Mouse (Mus musculus): ENCODE data around the gene Muc4.

- no peak for TF ChIP-seq CTCF (IDR thresholded peaks at IDR 0.05; ENCODE audit: low read depth)
- no peak for TF ChIP-seq EP300 (IDR thresholded peaks at IDR 0.05; ENCODE audit: low read depth)
Measured at GRCm38 (mm10) chr16:32726501-32726900, 9.2 kb upstream of the Muc4 start.

Measured in heart, postnatal 0 days (tissue).